Mouse (Mus musculus) MEL-GATA-1-ER (cell line): Measurements from ENCODE around the gene Smyd4.
A peak's percentile ranks its signal among the peaks of the same experiment; 100 is the strongest.
"Not testable (repeated sequence)": the region's sequence is repeated elsewhere in the genome, so short reads cannot be mapped to it uniquely, and the experiment has no call there.

Source experiments
- DNase-seq: peaks from one replicate; pipeline ENCODE4 v3.0.0-alpha.2; 2012; ENCODE audit warnings: low read depth; ENCODE audit errors: extremely low read depth

Gene Smyd4

DNA sequence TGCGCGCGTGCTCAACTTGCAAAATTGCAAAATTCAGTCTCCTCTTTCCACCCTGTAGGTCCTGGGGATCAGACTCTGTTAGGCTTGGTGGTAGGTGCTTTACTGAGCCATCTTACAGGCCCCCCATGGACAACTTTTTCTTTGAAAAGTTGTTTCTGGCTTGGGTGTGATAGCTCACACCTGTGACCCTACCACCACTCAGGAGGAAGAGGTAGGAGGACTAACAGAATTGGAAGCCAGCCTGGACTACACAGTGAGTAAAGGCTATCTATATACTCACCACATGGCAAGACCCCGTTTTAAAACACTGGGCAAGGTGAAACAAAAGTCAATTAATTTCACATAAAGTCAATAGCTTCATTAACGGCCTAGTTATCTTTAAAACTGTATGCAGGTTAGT is 3.5 kb upstream of the Smyd4 start:
- no peak for DNase-seq

DNA sequence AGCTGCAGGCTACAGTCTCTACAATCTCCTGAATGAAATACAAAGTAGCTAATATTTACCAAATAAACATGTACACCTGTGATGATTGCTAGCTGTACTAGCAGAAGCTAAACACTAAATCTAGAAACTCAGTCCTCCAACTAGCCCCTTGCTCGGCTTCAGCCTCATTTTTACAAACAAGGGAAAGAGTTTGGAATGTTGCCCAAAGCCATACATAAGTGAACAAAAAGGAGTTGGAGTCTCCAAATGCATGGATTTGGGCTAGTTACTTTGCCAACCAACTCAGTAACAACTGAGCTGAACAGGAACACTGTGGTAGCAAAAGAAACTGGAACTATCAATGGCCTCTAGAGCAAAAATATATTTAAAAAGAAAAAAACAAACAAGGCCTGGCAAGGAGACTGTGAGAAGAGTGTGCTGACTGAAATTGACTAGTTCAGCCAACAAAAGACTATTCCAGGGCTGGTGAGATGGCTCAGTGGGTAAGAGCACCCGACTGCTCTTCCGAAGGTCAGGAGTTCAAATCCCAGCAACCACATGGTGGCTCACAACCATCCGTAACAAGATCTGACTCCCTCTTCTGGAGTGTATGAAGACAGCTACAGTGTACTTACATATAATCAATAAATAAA is 1.6 kb upstream of the Smyd4 start:
- DNase-seq = no peak

DNA sequence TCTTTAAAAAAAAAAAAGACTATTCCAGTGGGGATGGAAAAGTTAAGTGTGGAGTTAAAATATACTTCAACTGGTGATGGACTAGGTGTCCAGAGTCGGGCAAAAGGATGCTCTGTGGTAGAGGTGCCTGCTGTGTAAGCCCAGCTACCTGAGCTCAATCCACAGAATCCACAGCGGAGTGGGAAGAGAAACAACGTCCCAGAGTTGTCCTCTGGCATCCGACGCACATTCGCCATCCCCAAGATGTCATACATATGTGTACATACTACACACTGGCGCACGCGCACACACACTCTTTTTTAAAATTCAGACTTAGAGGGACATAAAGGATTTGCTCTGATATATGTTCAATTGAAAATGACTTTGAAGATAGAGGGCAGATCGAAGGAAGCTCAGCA is 1.0 kb upstream of the Smyd4 start:
- peak; percentile 47 for DNase-seq

DNA sequence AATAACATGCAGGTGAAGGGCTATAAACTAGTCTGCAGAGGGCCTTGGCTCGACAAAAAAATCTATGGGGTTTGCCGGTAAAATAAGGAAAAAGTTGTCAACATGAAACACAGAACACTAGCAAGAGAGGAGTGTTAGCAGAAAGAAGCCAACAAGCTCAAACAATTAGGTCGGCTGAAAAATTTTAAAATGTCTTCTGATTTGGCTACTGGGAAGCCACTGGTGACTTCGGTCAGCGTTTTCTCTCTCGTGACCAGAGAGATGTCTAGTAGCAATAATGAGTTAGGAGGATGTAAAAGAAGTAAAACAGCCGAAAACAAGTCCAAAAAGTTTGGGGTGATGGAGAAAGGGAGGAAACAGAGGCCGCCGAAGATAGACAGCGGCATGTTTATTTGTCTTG is 637 bp upstream of the Smyd4 start:
- no peak for DNase-seq

DNA sequence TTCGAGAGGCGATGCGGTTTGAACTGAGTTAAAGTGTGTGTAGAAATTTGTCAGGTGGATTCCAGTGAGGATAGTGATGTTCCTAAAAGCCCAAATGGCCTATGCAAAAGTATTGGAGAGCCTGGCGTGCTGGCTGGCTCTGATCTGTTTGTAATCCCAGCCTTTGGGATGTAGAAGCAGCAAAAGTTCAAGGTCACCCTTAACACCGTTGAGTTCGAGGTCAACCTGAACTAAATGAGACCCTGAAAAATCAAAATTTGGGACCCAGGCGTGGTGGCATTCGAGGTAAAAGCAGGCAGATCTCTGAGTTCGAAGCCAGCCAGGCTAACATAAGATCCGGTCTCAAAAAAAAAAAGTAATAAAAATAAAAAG is 643 bp downstream of the Smyd4 start:
- DNase-seq = no peak

DNA sequence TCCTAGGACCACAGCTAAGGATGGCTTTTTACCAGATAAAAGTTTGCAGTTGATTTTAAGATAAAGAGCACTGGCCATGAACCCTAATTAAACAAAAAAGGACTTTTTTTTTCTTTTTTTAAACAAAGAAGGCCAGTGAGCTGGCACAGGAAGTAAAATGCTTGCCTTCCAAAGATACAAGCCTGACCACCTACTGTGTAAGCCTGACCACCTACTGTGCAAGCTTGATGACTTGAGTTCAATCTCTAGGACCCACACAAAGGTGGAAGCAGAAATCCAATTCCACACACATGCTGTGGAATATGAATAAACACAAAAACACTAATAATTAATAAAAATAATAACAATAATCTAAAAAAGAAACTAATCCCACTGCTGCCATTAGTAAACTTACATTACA is 3.0 kb downstream of the Smyd4 start:
- DNase-seq = no peak

DNA sequence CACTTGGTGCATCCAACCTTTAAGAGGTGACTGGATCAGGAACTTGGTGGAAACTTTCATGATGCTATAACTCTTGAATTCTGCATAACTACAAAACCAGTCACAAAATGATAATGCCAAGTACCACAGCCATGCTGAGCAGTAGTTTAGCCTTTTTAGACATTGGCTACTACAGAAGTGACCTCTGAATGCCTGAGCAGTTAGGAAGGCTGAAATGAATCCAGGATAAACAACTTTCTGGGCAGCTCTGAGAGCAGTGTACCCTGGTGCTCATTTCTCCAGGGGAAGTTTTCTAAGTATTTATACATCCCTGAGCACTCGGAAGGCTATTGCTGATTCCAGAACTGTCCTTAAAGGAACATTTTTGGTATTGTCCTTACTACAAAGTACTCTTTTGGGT is 7.2 kb downstream of the Smyd4 start:
- no peak for DNase-seq

DNA sequence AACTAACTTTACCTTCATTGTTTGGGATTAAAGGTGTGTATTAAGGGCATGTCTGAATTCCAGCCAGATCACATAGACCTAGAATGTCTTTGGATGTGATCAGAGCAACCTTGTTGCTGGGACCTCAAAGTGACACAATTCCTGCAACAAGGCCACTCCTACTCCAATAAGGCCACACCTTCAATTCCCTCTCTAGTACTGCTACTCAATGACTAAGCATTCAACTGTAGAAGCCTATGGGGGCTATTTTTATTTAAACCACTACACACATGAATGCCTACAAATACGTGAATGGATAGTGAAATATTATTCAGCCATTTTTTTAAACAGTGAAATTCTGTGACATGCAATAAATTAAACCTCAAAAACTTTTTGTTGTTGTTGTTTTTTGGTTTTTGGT is 28.9 kb downstream of the Smyd4 start:
- peak; percentile 43 for DNase-seq

DNA sequence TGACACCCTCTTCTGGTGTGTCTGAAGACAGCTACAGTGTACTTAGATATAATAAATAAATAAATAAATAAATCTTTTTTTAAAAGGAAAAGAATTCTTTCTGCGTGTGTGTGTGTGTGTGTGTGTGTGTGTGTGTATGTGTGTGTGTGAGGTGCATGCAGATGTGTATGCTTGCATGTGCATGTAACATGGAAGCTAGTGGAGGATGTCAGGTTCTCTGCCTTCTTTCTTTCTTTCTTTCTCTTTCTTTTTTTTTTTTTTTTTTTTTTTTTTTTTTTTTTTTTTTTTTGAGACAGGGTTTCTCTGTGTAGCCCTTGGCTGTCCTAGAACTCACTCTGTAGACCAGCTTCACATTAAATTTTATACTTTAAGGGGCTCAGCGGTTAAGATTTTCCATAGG is 30.6 kb downstream of the Smyd4 start:
- not testable (repeated sequence) for DNase-seq

DNA sequence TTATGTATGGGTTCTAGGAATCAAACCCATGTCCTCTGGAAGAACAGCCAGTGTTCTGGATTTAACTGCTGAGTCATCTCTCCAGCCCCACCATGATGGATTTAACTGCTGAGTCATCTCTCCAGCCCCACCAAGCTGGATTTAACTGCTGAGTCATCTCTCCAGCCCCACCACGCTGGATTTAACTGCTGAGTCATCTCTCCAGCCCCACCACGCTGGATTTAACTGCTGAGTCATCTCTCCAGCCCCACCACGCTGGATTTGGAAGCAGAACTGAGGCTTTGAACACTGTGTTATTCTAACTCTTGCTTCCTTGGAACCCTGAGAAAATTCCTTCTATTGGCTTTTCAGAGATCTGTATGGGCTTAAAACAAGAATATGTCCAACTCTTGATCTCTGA is 35.3 kb downstream of the Smyd4 start:
- peak; percentile 58 for DNase-seq

DNA sequence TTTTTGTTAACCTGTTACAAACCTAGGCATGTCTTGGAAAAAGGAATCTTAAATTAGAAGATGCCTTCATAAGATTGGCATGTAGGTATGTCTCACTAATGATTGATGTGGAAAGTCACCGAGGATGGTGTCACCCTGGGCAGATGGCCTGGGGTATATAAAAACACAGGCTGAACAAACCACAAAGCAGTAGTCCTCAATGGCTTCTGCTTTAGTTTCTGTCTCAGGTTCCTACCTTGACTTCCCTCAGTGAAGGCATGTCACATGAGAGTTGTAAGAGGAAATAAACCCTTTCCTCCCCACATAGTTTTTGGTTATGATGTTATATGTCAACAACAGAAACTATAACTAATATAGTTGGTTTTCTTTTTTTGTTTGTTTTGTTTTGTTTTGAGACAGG is 47.4 kb downstream of the Smyd4 start:
- DNase-seq = no peak

DNA sequence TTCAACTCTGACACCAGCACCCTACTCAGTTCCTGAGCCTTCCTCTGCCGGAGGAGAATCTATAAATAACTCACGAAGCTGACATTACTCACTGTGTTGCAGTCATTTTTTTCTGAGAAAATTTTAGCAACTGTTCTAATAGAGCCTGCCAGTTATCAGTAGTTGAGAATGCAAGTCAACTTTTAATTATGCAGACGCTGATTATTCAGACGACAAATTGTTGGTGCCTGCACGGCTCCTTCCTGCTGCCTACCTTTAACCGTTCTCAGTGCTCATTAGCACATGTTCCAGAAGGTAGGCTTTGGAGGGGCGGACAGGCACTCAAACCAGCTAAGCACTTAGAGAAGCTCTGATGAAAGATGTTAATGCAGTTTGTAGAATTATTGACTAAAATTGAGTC is 49.2 kb downstream of the Smyd4 start:
- DNase-seq = no peak

DNA sequence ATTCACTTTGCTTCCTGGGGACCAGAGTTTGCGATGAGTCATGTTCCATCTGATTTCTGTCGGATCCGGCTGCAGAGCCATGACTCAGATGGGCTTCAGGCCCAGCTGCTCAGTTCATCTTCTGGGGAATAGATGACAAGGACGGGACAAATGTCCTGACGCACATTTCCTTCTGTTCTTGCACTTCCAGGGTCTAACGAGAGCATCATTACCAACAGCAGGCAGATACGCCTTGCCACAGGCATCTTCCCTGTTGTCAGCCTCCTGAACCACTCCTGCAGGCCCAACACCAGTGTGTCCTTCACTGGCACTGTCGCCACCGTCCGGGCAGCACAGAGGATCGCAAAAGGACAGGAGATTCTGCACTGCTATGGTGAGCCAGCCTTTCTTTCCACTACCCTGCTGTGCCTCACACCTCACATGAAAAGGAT is 51.2 kb downstream of the Smyd4 start:
- no peak for DNase-seq

DNA sequence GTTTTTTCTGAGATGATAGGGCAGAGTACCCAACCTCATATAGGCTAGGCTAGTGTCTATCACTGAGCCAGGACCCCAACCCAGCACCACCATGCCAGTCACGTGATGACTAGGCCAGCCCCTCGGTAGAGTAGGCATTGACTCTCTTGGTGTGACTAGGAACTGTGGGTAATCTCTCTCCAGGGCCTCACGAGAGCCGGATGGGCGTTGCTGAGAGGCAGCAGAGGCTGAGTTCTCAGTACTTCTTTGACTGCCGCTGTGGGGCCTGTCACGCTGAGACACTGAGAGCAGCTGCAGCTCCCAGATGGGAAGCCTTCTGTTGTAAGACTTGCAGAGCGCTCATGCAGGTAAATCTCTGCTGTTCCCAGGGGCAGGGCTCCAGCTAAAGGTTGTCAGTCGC is 51.9 kb downstream of the Smyd4 start:
- no peak for DNase-seq

DNA sequence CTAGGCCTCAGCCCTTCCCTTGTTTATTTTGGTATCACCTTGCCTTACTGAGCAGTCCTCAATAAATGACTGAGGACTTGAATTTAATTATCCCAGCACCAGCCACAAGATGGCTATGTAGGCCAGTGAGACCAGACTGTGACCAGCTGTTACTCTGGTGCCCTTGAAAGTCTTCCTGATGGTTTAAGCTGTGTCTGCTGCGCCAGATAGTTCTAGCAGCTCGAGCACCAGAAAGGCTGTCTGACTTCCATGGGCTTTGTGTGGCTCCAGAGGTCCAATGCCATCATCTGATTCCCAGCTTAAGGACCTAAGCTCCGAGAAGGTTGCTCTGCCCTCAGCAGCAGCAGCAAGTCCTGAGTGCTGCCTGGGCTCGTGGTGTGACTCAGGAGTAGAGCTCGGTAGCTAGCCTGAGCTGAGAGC is 54.0 kb downstream of the Smyd4 start:
- DNase-seq = no peak

DNA sequence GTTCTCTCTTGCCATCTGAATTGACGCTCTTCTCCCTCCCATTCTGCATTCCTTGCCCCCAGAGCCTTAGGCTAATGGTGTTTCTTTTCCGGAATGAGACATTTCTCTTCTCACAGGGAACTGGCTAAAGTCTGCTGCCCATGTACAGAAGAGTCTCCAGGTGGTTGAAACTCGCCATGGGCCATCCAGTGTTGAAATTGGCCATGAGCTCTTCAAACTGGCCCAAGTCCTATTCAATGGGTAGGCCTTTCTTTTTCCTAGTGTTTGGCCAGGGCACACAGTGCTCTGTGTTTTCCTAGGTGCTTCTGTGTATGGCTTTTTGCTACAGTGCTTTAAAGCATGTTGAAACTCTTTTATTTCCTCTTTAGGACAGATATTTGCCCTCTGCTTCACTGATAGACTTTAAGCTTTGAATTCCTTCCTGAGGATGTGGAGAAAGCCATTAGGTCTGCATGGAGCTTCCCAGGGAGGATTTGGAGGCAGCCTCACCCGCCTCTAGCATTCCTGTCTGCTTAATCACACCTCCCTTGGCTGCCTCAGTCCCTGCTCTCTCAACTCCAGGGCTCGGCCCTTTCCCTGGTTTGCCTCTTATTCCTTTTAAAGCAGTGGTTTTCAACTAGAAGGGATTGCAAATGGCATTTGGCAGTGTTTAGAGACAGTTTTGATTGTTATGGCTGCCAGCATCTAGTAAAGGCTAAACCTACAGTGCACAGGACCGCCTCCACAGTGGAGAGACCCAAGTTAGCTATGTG is 55.2 kb downstream of the Smyd4 start:
- no peak for DNase-seq

DNA sequence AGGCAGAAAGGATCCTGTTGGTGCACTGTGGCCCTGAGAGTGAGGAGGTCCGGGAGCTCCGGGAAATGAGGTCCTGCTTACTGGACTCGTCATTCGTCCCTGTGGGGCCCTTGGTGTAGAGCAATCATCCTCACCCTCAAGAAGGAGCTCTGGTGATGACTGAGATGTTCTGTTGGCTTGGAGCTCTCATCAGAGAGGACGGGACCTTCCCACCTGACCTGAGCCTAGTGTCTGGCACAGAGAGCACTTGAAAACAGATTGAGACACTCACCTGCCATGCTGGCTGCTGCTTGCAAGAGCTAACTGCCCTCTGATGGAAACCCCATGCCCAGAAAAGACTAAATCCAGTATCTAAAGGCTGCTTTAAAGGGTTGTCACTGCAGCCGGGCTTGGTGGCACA is 56.6 kb downstream of the Smyd4 start:
- no peak for DNase-seq

DNA sequence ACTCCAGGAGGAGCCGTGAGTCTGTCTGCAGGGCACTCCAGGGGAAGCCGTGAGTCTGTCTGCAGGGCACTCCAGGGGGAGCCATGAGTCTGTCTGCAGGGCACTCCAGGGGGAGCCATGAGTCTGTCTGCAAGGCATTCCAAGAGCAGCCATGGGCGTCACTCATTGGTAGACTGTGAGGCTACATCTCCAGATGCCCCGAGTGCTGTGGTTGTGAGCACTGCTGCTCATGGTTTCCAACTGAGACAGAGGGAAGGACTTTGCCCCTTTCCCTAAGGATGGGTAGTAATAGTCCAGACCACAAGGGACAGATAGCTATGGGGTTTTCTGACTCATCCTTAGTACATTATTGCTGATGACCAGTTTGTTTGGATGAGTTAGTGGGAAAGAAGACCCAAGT is 57.9 kb downstream of the Smyd4 start:
- no peak for DNase-seq

DNA sequence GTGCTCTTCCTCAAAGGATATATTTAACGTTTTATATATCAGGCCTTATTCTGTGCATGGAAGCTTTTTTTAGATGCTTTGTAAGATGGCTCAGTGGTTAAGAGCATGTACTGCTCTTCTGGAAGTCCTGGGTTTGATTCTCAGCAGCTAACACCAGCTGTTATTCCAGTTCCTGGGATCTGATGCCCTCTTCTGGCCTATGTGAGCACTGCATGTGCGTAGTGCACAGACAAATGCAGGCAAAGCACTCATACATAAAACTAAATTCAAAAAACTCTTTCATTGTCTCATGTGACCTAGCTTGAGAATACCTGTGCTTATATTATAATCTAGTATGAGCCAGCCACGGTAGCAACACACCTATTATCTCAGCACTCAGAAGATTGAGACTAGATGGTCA is 58.6 kb downstream of the Smyd4 start:
- DNase-seq = peak; percentile 45

DNA sequence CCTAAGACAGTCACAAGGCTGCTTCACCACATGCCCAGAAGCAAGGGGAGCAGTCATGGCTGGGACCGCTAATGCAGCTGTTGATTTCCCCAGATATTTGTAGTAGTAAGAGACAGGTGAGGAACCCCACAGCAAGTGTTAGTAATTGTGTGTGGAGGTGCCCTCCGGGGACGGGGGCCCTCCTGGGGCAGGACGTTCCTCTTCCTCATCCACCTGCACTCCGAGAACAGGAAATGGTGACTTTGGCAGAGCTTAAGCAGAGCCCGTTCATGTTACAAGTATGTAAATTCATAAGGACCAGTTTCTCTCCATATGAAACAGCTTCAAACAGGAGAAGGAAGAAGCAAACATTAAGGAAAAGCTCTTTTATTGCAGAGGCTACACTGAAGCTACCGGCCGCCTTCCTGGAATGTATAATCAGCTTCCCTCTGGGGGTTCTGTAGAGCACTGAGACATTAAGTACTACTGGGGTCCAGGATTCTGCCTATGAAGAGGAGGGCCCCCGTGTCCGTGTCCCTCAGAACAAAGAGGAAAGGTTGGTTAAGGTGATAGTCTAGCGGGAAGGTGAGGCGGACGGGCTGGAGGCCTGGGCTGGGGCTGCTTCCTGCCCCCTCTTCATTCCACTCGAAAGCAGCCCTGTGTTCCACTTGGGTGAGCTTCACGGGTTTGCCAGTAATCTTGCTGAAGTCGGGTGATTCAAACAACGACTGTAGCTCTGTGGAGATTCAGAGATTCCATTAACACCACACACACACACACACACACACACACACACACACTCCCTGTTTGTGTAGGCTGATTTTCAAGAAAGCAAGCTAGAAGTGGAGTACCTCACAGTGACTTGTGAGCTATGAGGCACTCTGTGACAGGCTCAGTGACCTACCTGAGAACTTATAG is 61.7 kb downstream of the Smyd4 start:
- no peak for DNase-seq

DNA sequence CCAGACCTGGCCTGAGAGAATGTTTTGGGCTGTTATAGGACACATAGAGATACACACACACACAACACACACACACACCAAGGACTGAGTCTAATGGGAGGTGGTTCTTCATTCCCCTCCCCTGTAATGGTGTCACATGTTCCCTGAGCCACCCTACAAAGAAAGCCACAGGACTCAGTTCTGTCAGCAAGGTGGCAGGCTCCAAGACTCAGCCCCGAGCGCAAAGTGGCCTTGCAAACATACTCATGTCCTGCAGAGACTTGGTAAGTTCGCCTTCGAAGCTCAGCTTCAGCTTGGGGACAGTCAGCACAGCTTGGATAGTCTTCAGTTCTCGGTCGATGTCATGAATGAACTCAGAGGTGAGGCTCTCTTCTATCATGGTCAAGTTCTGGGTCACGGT is 62.4 kb downstream of the Smyd4 start:
- DNase-seq = no peak

DNA sequence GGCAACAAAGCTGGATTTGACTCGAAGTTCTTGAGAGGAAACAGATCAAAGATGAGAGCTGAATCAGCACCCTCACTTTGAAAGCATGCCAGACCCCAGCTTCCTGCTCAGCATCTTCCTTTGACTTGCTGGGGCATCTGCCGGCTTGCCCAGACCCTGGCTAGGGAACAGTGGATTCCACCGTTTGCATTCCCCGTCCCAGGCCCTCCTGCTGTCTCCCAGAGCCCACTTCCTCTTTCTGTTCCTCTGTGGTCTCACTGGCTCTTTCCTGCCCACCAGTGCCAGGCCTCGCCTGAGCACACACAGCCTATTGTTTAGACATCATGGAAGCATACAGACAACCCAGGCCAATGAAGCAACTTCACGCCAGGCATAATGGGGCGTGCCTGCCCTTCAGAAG is 66.9 kb downstream of the Smyd4 start:
- DNase-seq = peak; percentile 32
